Mouse (Mus musculus) neural tube, embryonic 15.5 days (tissue): Measurements from ENCODE around the gene Gga1. TPM values are rescaled to one million over a fixed set of nuclear protein-coding genes. Genes with fewer than 3 reads are reported as not detected.

Experiments
- ATAC-seq: fragments of 200-750 bp; cut with Nextera tagmentation; 2 replicates; pipeline ENCODE4 v1.8.0; 2017; ENCODE audit warnings: mild to moderate bottlenecking, moderate TSS enrichment, moderate library complexity; ENCODE audit not compliant: low FRiP score
- H3K27ac ChIP-seq: fragments of 300-500 bp; sonication (generic); replicated peaks from 2 replicates; pipeline ENCODE4 v1.5.1; 2015; ENCODE audit warnings: mild to moderate bottlenecking, inconsistent platforms
- H3K27me3 ChIP-seq: fragments of 300-500 bp; sonication (generic); replicated peaks from 2 replicates; pipeline ENCODE4 v1.6.1; 2015; ENCODE audit warnings: inconsistent platforms
- H3K36me3 ChIP-seq: fragments of 300-500 bp; sonication (generic); 2 replicates; pipeline ENCODE4 v1.6.1; 2015; ENCODE audit warnings: inconsistent platforms
- H3K4me1 ChIP-seq: fragments of 300-500 bp; sonication (generic); 2 replicates; pipeline ENCODE4 v1.6.1; 2015; ENCODE audit warnings: inconsistent platforms
- H3K4me2 ChIP-seq: fragments of 300-500 bp; sonication (generic); 2 replicates; pipeline ENCODE4 v1.6.1; 2015; ENCODE audit warnings: inconsistent platforms, mild to moderate bottlenecking, moderate library complexity
- H3K4me3 ChIP-seq: fragments of 300-500 bp; sonication (generic); replicated peaks from 2 replicates; pipeline ENCODE4 v1.5.1; 2015; ENCODE audit warnings: mild to moderate bottlenecking, inconsistent platforms
- H3K9ac ChIP-seq: fragments of 300-500 bp; sonication (generic); replicated peaks from 2 replicates; pipeline ENCODE4 v1.6.1; 2015; ENCODE audit warnings: mild to moderate bottlenecking, inconsistent platforms
- H3K9me3 ChIP-seq: fragments of 300-500 bp; sonication (generic); replicated peaks from 2 replicates; pipeline ENCODE4 v1.6.1; 2016; ENCODE audit warnings: inconsistent platforms
- whole genome bisulfite sequencing: fragments of 180-500 bp; shearing (Covaris S2); methylation state at CpG from one replicate; pipeline ENCODE4 v1.1.7; 2015; ENCODE audit warnings: mixed read lengths; 5-methylcytosine and 5-hydroxymethylcytosine counted together
- polyA plus RNA-seq: library from polyadenylated mRNA; unstranded; fragments of >200 nt; fragmentation: Nextera tagmentation; extraction: Ambion mirVana; gene quantifications from 2 replicates; pipeline ENCODE4 v1.2.1, GENCODE M21; 2015

The Gga1 gene
- polyA plus RNA-seq, 1 experiment from 2014 or later: 42.6 TPM

- ATAC-seq: no peak
- Histone ChIP-seq H3K9me3 (no peaks in the 10 kb centered on the region), H3K4me3 (peak within 1 kb of the TSS; percentile 60), H3K27ac (no peak within 1 kb of the TSS; the same call in 1 of the 2 replicates), H3K4me2 (peak within 1 kb of the TSS; percentile 95), H3K9ac (peak within 1 kb of the TSS; percentile 68), H3K4me1 (peaks cover 25% of the 10 kb centered on the region), H3K27me3 (peaks cover 31% of the 10 kb centered on the region), H3K36me3 (no peaks in the 10 kb centered on the region)
- WGBS: 2% methylated on average over 46 of the region's 47 CpGs
Observed at GRCm38 (mm10) chr15:78899740-78900584, 23.0 kb downstream of the Gga1 start, which contains the start of gene Sh3bp1. Gene Sh3bp1, plus strand, starts transcription at chr15:78899768.

- Histone ChIP-seq H3K4me2 (peak overlapping the region; percentile 95), H3K36me3 (no peaks in the 10 kb centered on the region), H3K27ac (no peak overlapping the region), H3K27me3 (peaks cover 31% of the 10 kb centered on the region), H3K4me3 (peak overlapping the region; percentile 60), H3K9ac (peak overlapping the region; percentile 68), H3K4me1 (peaks cover 24% of the 10 kb centered on the region), H3K9me3 (no peaks in the 10 kb centered on the region)
- no peak for ATAC-seq
- 22% methylated on average over 18 of the region's 18 CpGs for WGBS
Observed at GRCm38 (mm10) chr15:78900585-78901421, 23.8 kb downstream of the Gga1 start.

GRCm38 (mm10) chr15:78901422-78901789 lies 24.4 kb downstream of the Gga1 start:
- H3K4me3 ChIP-seq: no peak overlapping the region
- 43% methylated on average over 8 of the region's 8 CpGs for whole genome bisulfite sequencing
- ATAC-seq: no peak
- H3K9me3 ChIP-seq: no peaks in the 10 kb centered on the region
- H3K9ac ChIP-seq: no peak overlapping the region
- H3K27me3 ChIP-seq: peaks cover 31% of the 10 kb centered on the region
- H3K27ac ChIP-seq: no peak overlapping the region
- no peak overlapping the region for H3K4me2 ChIP-seq
- no peaks in the 10 kb centered on the region for H3K36me3 ChIP-seq
- peaks cover 21% of the 10 kb centered on the region for H3K4me1 ChIP-seq

GRCm38 (mm10) chr15:78903243-78903642 lies 26.3 kb downstream of the Gga1 start:
- Histone ChIP-seq H3K9me3 (no peaks in the 10 kb centered on the region), H3K4me3 (no peak overlapping the region)
- ATAC-seq: peak; percentile 25; the same call in 1 of the 2 replicates

GRCm38 (mm10) chr15:78908399-78908798 lies 31.4 kb downstream of the Gga1 start:
- Histone ChIP-seq H3K4me1 (peaks cover 10% of the 10 kb centered on the region), H3K4me2 (no peak overlapping the region), H3K27me3 (no peaks in the 10 kb centered on the region), H3K9ac (no peak overlapping the region), H3K9me3 (no peaks in the 10 kb centered on the region), H3K4me3 (no peak overlapping the region), H3K36me3 (no peaks in the 10 kb centered on the region), H3K27ac (no peak overlapping the region)
- 80% methylated on average over 7 of the region's 7 CpGs for WGBS
- ATAC-seq: no peak

More at GRCm38 (mm10) chr15:78903243-78903642, 26.3 kb downstream of the Gga1 start:
- no peak overlapping the region for H3K27ac ChIP-seq
- H3K9ac ChIP-seq: no peak overlapping the region
- peaks cover 29% of the 10 kb centered on the region for H3K27me3 ChIP-seq
- H3K4me2 ChIP-seq: no peak overlapping the region
- peaks cover 21% of the 10 kb centered on the region for H3K4me1 ChIP-seq
- H3K36me3 ChIP-seq: no peaks in the 10 kb centered on the region
- WGBS: 3% methylated on average over 2 of the region's 2 CpGs

- WGBS: 88% methylated on average over 8 of the region's 8 CpGs
Observed at GRCm38 (mm10) chr15:78908982-78909381, 32.0 kb downstream of the Gga1 start.

GRCm38 (mm10) chr15:78912040-78912439 lies 35.0 kb downstream of the Gga1 start:
- Histone ChIP-seq H3K4me1 (peaks cover 36% of the 10 kb centered on the region), H3K9me3 (no peaks in the 10 kb centered on the region), H3K9ac (no peak overlapping the region), H3K4me3 (no peak overlapping the region), H3K36me3 (no peaks in the 10 kb centered on the region), H3K4me2 (no peak overlapping the region), H3K27ac (0 out of 2 replicates have a peak overlapping the region, but pooled peaks have one; percentile 5), H3K27me3 (no peaks in the 10 kb centered on the region)
- no peak for ATAC-seq
- 34% methylated on average over 9 of the region's 9 CpGs for WGBS

More at GRCm38 (mm10) chr15:78908982-78909381, 32.0 kb downstream of the Gga1 start:
- no peak overlapping the region for H3K27ac ChIP-seq
- ATAC-seq: no peak
- no peaks in the 10 kb centered on the region for H3K36me3 ChIP-seq
- H3K4me3 ChIP-seq: no peak overlapping the region
- no peaks in the 10 kb centered on the region for H3K9me3 ChIP-seq
- no peak overlapping the region for H3K9ac ChIP-seq
- no peaks in the 10 kb centered on the region for H3K27me3 ChIP-seq
- H3K4me1 ChIP-seq: peaks cover 10% of the 10 kb centered on the region
- H3K4me2 ChIP-seq: no peak overlapping the region

GRCm38 (mm10) chr15:78913632-78914090 lies 36.7 kb downstream of the Gga1 start, which contains the start of gene Pdxp:
Gene Pdxp, plus strand, starts transcription at chr15:78913919.
- Histone ChIP-seq H3K9me3 (no peaks in the 10 kb centered on the region), H3K27ac (peak within 1 kb of the TSS; percentile 98), H3K9ac (peak within 1 kb of the TSS; percentile 80), H3K36me3 (peaks cover 12% of the 10 kb centered on the region), H3K4me2 (peak within 1 kb of the TSS; percentile 88), H3K4me3 (peak within 1 kb of the TSS; percentile 78), H3K27me3 (no peaks in the 10 kb centered on the region), H3K4me1 (peaks cover 49% of the 10 kb centered on the region)
- peak; percentile 93 for ATAC-seq
- WGBS: under 1% methylated on average over 51 of the region's 51 CpGs

GRCm38 (mm10) chr15:78914091-78914822 lies 37.3 kb downstream of the Gga1 start:
- H3K9ac ChIP-seq: peak overlapping the region; percentile 80
- WGBS: under 1% methylated on average over 80 of the region's 87 CpGs
- H3K36me3 ChIP-seq: peaks cover 16% of the 10 kb centered on the region
- no peaks in the 10 kb centered on the region for H3K9me3 ChIP-seq
- peaks cover 49% of the 10 kb centered on the region for H3K4me1 ChIP-seq
- peak overlapping the region; percentile 88 for H3K4me2 ChIP-seq
- H3K27ac ChIP-seq: peak overlapping the region; percentile 98
- no peaks in the 10 kb centered on the region for H3K27me3 ChIP-seq
- ATAC-seq: peak; percentile 80
- H3K4me3 ChIP-seq: peak overlapping the region; percentile 78

GRCm38 (mm10) chr15:78914823-78915659 lies 38.1 kb downstream of the Gga1 start:
- Histone ChIP-seq H3K9ac (peak overlapping the region; percentile 80), H3K4me2 (peak overlapping the region; percentile 88), H3K27me3 (no peaks in the 10 kb centered on the region), H3K27ac (peak overlapping the region; percentile 98), H3K4me1 (peaks cover 49% of the 10 kb centered on the region), H3K4me3 (peak overlapping the region; percentile 78), H3K9me3 (no peaks in the 10 kb centered on the region), H3K36me3 (peaks cover 23% of the 10 kb centered on the region)
- ATAC-seq: no peak
- WGBS: 47% methylated on average over 8 of the region's 8 CpGs
